Mouse (Mus musculus) ES-Bruce4 (cell line): ENCODE measurements around the gene Spag17.

Experiments used
- CTCF ChIP-seq: IDR thresholded peaks from one replicate; pipeline ENCODE4 v1.8.1; 2011; ENCODE audit warnings: low read depth, low read length
- POLR2A ChIP-seq: IDR thresholded peaks from one replicate; pipeline ENCODE4 v1.8.1; 2011; ENCODE audit warnings: low read length; ENCODE audit not compliant: insufficient read depth

GRCm38 (mm10) chr3:100009807-100010206, 124.6 kb downstream of the Spag17 start:
- TF ChIP-seq CTCF (no peak), POLR2A (no peak)
